Mouse (Mus musculus) hindbrain, postnatal 0 days (tissue): Measurements from ENCODE around the gene Saal1. TPM values are rescaled to one million over a fixed set of nuclear protein-coding genes. Genes with fewer than 3 reads are reported as not detected.

Source experiments
- ATAC-seq: fragments of 200-750 bp; cut with Nextera tagmentation; 2 replicates; pipeline ENCODE4 v1.8.0; 2017; ENCODE audit warnings: mild to moderate bottlenecking, moderate TSS enrichment, moderate library complexity
- DNase-seq: peaks from one replicate; pipeline ENCODE4 v3.0.0-alpha.2; 2015; ENCODE audit warnings: low spot score
- H3K27ac ChIP-seq: fragments of 300-500 bp; sonication (generic); 2 replicates; pipeline ENCODE4 v1.5.1; 2014; ENCODE audit warnings: mild to moderate bottlenecking
- H3K27me3 ChIP-seq: fragments of 300-500 bp; sonication (generic); 2 replicates; pipeline ENCODE4 v1.6.1; 2014; ENCODE audit warnings: low read length, mixed read lengths; ENCODE audit not compliant: insufficient read depth
- H3K36me3 ChIP-seq: fragments of 300-500 bp; sonication (generic); 2 replicates; pipeline ENCODE4 v1.6.1; 2014; ENCODE audit warnings: low read length, mixed read lengths; ENCODE audit not compliant: insufficient read depth
- H3K4me1 ChIP-seq: fragments of 300-500 bp; sonication (generic); 2 replicates; pipeline ENCODE4 v1.6.1; 2014; ENCODE audit warnings: antibody characterized with exemption, low read length, mixed read lengths; ENCODE audit not compliant: insufficient read depth
- H3K4me2 ChIP-seq: fragments of 300-500 bp; sonication (generic); 2 replicates; pipeline ENCODE4 v1.6.1; 2014; ENCODE audit warnings: low read depth, mild to moderate bottlenecking, low read length, moderate library complexity, mixed read lengths
- H3K4me3 ChIP-seq: fragments of 300-500 bp; sonication (generic); 2 replicates; pipeline ENCODE4 v1.5.1; 2014; ENCODE audit warnings: low read length
- H3K9ac ChIP-seq: fragments of 300-500 bp; sonication (generic); replicated peaks from 2 replicates; pipeline ENCODE4 v1.6.1; 2014; ENCODE audit warnings: mild to moderate bottlenecking, low read length, moderate library complexity, mixed read lengths
- H3K9me3 ChIP-seq: fragments of 300-500 bp; sonication (generic); 2 replicates; pipeline ENCODE4 v1.6.1; 2016; ENCODE audit warnings: low read length, mixed read lengths
- CTCF ChIP-seq: IDR thresholded peaks from 2 replicates; pipeline ENCODE4 v1.5.1; 2016; ENCODE audit warnings: antibody characterized with exemption, control low read depth, low read depth
- WGBS: fragments of 180-500 bp; shearing (Covaris S2); extraction: QIAGEN DNeasy Blood & Tissue Kit; methylation state at CpG from one replicate; pipeline ENCODE4 v1.1.7; 2014; 5-methylcytosine and 5-hydroxymethylcytosine counted together
- polyA plus RNA-seq: library from polyadenylated mRNA; unstranded; fragments of >200 nt; fragmentation: Nextera tagmentation; extraction: Ambion mirVana; gene quantifications from 2 replicates; pipeline ENCODE4 v1.2.1, GENCODE M21; 2015
- total RNA-seq: library from RNA; depleted of rRNA; stranded (reverse); fragments of >200 nt; gene quantifications from 2 replicates; pipeline ENCODE4 v1.2.3, GENCODE M21; 2014; rRNA removed

Saal1 gene
- total and polyA plus RNA-seq, 2 experiments from 2014 or later, result 13.0 to 14.4 TPM

GRCm38 (mm10) chr7:46648431-46649140 lies 61.9 kb downstream of the Saal1 start:
- Histone ChIP-seq H3K4me2 (no peak overlapping the region), H3K27me3 (no peaks in the 10 kb centered on the region), H3K4me1 (no peaks in the 10 kb centered on the region), H3K4me3 (no peak overlapping the region), H3K9ac (no peak overlapping the region), H3K36me3 (no peaks in the 10 kb centered on the region), H3K9me3 (no peaks in the 10 kb centered on the region), H3K27ac (no peak overlapping the region)
- DNase-seq (peak; percentile 24), ATAC-seq (no peak)
- TF ChIP-seq CTCF, result no peak
- WGBS, result 62% methylated on average over 4 of the region's 4 CpGs

- Histone ChIP-seq H3K4me3 (no peak overlapping the region), H3K4me1 (no peaks in the 10 kb centered on the region), H3K36me3 (no peaks in the 10 kb centered on the region), H3K27ac (no peak overlapping the region), H3K9ac (no peak overlapping the region), H3K9me3 (no peaks in the 10 kb centered on the region), H3K4me2 (no peak overlapping the region), H3K27me3 (no peaks in the 10 kb centered on the region)
- ATAC-seq (no peak), DNase-seq (no peak)
- peak; percentile 56 for TF ChIP-seq CTCF
- 85% methylated on average over 1 of the region's 1 CpGs for WGBS
Observed at GRCm38 (mm10) chr7:46643172-46643571, 67.3 kb downstream of the Saal1 start.

- ATAC-seq (no peak), DNase-seq (no peak)
- no peaks in the 10 kb centered on the region for H3K4me1 ChIP-seq
- H3K9ac ChIP-seq, result peak overlapping the region; percentile 80
- H3K36me3 ChIP-seq, result no peaks in the 10 kb centered on the region
- peak overlapping the region; percentile 72 for H3K4me3 ChIP-seq
- peak overlapping the region; percentile 82 for H3K4me2 ChIP-seq
- TF ChIP-seq CTCF, result peak; percentile 1; the same call in 1 of the 2 replicates
- no peaks in the 10 kb centered on the region for H3K27me3 ChIP-seq
- WGBS, result 9% methylated on average over 17 of the region's 17 CpGs
- H3K27ac ChIP-seq, result peak overlapping the region; percentile 84
- no peaks in the 10 kb centered on the region for H3K9me3 ChIP-seq
Observed at GRCm38 (mm10) chr7:46640062-46640461, 70.4 kb downstream of the Saal1 start.

GRCm38 (mm10) chr7:46639692-46640031 lies 70.8 kb downstream of the Saal1 start, which contains the start of gene Sergef:
Sergef (minus strand) TSS chr7:46639807.
- peak within 1 kb of the TSS; percentile 82 for H3K4me2 ChIP-seq
- TF ChIP-seq CTCF, result peak; percentile 29; the same call in 1 of the 2 replicates
- peak within 1 kb of the TSS; percentile 84 for H3K27ac ChIP-seq
- H3K27me3 ChIP-seq, result no peaks in the 10 kb centered on the region
- peak within 1 kb of the TSS; percentile 80 for H3K9ac ChIP-seq
- DNase-seq (peak; percentile 92), ATAC-seq (peak; percentile 95)
- no peaks in the 10 kb centered on the region for H3K36me3 ChIP-seq
- under 1% methylated on average over 30 of the region's 30 CpGs for WGBS
- no peaks in the 10 kb centered on the region for H3K4me1 ChIP-seq
- H3K4me3 ChIP-seq, result peak within 1 kb of the TSS; percentile 72
- no peaks in the 10 kb centered on the region for H3K9me3 ChIP-seq

GRCm38 (mm10) chr7:46638889-46639691 lies 71.4 kb downstream of the Saal1 start:
- WGBS, result 5% methylated on average over 30 of the region's 32 CpGs
- DNase-seq (peak; percentile 41), ATAC-seq (peak; percentile 48)
- Histone ChIP-seq H3K9ac (peak overlapping the region; percentile 80), H3K4me2 (peak overlapping the region; percentile 82), H3K9me3 (no peaks in the 10 kb centered on the region), H3K27ac (peak overlapping the region; percentile 84), H3K36me3 (no peaks in the 10 kb centered on the region), H3K27me3 (no peaks in the 10 kb centered on the region), H3K4me3 (peak overlapping the region; percentile 72), H3K4me1 (no peaks in the 10 kb centered on the region)
- TF ChIP-seq CTCF, result no peak

Other genes with a start within 250 kb of the Saal1 start
- 41.8 and 53.5 TPM in 2 replicates for gene Sergef, start 70.9 kb downstream of the Saal1 start, total RNA-seq
- gene Sergef, start 70.9 kb downstream of the Saal1 start, polyA plus RNA-seq, result 45.6 and 48.0 TPM in 2 replicates
- 0.73 and 1.0 TPM in 2 replicates for gene Tph1, start 38.1 kb downstream of the Saal1 start, total RNA-seq
- gene Tph1, start 38.1 kb downstream of the Saal1 start, polyA plus RNA-seq, result 0.73 and 0.98 TPM in 2 replicates
- gene Saa3, start 5.0 kb upstream of the Saal1 start, total RNA-seq, result 0.54 TPM in 1 of 2 replicates, not detected in the other
- gene Saa3, start 5.0 kb upstream of the Saal1 start, polyA plus RNA-seq, result 0.36 and 0.43 TPM in 2 replicates
- not detected in 2 replicates for gene Saa4, start 21.9 kb upstream of the Saal1 start, total RNA-seq
- gene Saa4, start 21.9 kb upstream of the Saal1 start, polyA plus RNA-seq, result not detected in 2 replicates
- not detected in 2 replicates for gene Saa1, start 32.3 kb upstream of the Saal1 start, total RNA-seq
- gene Saa1, start 32.3 kb upstream of the Saal1 start, polyA plus RNA-seq, result 0.32 and 0.43 TPM in 2 replicates
- gene Saa2, start 41.1 kb upstream of the Saal1 start, total RNA-seq, result 0.05 TPM in 1 of 2 replicates, not detected in the other
- gene Saa2, start 41.1 kb upstream of the Saal1 start, polyA plus RNA-seq, result 0.39 and 1.1 TPM in 2 replicates
- 20.3 and 21.6 TPM in 2 replicates for gene Hps5, start 85.4 kb upstream of the Saal1 start, total RNA-seq
- gene Hps5, start 85.4 kb upstream of the Saal1 start, polyA plus RNA-seq, result 8.9 and 9.8 TPM in 2 replicates
- gene Gtf2h1, start 85.4 kb upstream of the Saal1 start, total RNA-seq, result 26.5 and 26.6 TPM in 2 replicates
- 36.2 and 39.2 TPM in 2 replicates for gene Gtf2h1, start 85.4 kb upstream of the Saal1 start, polyA plus RNA-seq
- gene Ldha, start 130.8 kb upstream of the Saal1 start, total RNA-seq, result 424 and 467 TPM in 2 replicates
- gene Ldha, start 130.8 kb upstream of the Saal1 start, polyA plus RNA-seq, result 747 and 766 TPM in 2 replicates
- gene Ldhc, start 150.5 kb upstream of the Saal1 start, total RNA-seq, result not detected in 2 replicates
- gene Ldhc, start 150.5 kb upstream of the Saal1 start, polyA plus RNA-seq, result 0.15 and 0.26 TPM in 2 replicates
- gene Tsg101, start 209.3 kb upstream of the Saal1 start, total RNA-seq, result 83.7 and 105 TPM in 2 replicates
- gene Tsg101, start 209.3 kb upstream of the Saal1 start, polyA plus RNA-seq, result 272 and 279 TPM in 2 replicates
- gene Uevld, start 247.8 kb upstream of the Saal1 start, total RNA-seq, result 8.4 and 10.1 TPM in 2 replicates
- gene Uevld, start 247.8 kb upstream of the Saal1 start, polyA plus RNA-seq, result 5.0 and 5.4 TPM in 2 replicates